Mouse (Mus musculus) hematopoietic stem cell, adult 5-6 weeks (primary cell): ENCODE measurements at regions not wholly inside any gene's neighbourhood (a gene's known extent, or its start where the extent isn't known, plus 50 kb on each side); places are given as distances from the start of the nearest gene placed in this dataset.
A peak's percentile ranks its signal among the peaks of the same experiment; 100 is the strongest.

ENCODE experiments used
- ATAC-seq, 2 experiments: fragments of 125-278 bp in 1 of 2; replicated peaks in 1 of 2; 2 replicates each; pipeline ENCODE4 v1.8.0; 2016 to 2017; ENCODE audit warnings: inconsistent platforms in 2 of 2, mild to moderate bottlenecking in 2 of 2, moderate number of reproducible peaks in 2 of 2, low read depth in 1 of 2, moderate TSS enrichment in 1 of 2; ENCODE audit not compliant: low FRiP score in 2 of 2, poor library complexity in 2 of 2, severe bottlenecking in 2 of 2, insufficient read depth in 1 of 2, low TSS enrichment in 1 of 2

DNA sequence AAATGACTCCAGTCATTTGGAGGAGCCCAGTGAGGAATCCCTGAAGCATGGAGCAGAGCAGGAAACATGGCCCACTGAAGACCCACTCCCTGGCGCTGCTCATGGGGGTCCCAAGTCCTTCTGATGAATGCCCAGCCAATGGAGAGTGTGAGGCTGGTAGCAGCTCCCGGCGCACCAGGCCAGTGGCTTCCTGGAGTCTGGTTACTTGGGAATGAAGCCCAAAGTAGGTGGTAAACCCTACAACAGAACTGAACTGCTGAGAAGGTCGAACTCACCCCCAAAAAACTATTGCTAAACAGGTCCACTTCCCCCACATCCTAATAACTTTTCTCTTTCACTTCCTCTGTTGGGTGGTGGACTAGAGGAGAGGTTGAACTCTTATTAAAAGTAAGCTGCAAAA is 183.3 kb upstream of the Pde3a start:
- no peak for ATAC-seq

DNA sequence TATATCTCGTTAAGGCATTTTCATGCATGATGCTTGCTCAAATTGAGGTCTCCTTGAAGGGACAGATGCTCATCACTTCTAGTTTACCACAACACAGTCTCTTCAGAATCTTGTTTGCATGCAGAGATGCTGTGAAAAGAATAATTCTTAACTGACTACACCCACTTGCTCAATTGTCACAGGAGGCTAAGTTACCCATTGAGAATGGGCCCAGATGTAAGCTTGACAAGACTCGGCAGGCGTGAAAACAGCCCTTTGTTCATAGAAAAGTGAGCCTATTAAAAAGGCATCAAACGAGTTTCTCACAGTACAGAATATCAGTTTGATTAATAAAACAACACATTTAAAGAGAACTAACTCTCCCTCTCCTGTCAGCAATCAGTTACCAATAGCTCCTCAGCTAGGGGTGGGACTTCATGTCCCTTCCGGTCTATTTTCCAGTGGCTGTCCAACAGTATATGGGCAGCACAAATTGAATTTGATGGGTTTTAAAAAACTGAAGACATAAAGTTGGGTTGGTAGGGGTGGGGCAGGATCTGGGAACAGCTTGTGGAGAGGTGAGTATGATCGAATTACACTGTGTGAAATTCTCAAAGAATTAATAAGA is 180.1 kb upstream of the Pde3a start:
- no peak for ATAC-seq

DNA sequence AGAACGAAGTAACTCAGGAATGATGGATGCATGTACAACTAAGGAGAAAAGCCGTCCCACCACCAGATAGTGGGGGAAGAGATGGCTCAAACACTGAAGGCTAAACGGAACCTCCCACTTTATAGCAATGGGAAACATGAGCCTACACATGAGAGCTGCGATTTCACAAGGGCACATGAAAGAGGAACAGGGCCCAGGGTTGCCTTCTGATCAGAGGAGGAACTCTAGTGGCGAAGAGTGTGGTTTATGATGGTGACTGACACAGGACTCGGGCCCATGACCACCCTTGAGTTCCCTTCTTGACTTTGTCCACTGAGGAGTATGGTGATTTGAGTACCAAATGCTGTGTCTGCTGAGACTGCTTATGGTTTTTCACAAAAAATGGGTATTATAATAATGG is 179.2 kb upstream of the Pde3a start:
- ATAC-seq = peak; percentile 91 to 94

DNA sequence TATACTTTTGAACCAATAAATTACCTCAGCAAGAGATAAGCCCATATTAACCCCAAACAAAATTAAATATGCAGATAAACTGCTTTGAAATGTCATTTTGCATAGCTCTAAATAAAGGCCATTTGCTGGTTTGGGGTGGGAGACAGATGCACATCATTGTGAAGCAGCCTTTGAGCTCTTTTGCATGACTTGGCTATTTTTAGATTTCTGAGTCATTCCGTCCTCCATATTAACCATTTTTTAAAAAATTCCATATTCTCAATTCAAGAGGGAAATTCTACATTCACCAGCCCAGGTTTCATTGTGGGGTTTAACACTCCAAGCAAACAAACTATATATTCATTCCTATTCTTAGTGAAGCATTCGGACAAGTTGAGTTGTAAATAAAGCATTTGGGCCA is 177.6 kb upstream of the Pde3a start:
- no peak for ATAC-seq

DNA sequence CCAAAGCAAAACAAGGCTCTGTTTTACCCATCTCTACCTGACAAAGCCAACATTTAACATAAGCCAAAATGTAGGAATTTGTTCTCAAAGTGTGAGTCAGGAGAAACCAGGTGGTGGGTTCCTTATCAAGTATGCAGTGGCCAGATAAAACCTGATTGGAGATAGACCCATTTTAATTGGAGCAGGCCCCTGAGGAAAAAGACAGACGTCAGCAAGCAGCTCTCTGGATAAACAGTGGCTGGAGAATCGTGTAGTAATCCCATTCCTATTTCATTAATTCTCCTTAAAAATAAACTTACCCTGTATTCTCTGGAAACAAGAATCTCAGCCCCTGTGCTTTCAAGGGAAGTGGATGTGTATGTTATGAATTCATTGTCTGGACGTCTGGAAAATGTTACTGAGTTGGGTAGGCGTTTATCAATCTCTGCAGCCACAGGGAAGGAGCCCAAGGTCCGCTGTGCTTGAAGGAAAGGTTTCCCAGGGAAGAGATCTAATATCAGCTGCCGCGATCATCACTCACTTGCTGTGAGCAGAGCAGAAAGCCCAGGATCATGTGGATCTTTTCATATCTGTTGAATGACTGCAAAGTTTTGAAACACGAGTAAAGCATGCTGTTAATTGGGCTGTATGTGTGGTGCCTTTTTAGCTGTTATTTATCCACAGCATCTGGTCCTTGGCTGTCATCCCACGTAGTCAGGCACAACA is 157.8 kb upstream of the Pde3a start:
- no peak for ATAC-seq

DNA sequence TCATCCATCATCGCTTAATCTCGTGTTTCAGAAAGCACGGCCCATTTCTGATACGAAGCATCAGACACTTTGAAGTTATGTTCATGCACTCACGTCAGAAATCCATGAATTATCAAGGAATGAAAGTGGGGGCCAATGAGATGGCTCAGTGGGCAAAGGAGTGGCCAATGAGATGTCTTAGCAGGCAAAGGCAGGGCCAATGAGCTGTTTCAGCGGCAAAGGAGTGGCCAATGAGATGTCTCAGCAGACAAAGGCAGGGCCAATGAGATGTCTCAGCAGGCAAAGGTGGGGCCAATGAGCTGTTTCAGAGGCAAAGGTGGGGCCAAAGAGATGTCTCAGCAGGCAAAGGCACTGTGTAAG is 157.3 kb upstream of the Pde3a start:
- ATAC-seq = no peak

DNA sequence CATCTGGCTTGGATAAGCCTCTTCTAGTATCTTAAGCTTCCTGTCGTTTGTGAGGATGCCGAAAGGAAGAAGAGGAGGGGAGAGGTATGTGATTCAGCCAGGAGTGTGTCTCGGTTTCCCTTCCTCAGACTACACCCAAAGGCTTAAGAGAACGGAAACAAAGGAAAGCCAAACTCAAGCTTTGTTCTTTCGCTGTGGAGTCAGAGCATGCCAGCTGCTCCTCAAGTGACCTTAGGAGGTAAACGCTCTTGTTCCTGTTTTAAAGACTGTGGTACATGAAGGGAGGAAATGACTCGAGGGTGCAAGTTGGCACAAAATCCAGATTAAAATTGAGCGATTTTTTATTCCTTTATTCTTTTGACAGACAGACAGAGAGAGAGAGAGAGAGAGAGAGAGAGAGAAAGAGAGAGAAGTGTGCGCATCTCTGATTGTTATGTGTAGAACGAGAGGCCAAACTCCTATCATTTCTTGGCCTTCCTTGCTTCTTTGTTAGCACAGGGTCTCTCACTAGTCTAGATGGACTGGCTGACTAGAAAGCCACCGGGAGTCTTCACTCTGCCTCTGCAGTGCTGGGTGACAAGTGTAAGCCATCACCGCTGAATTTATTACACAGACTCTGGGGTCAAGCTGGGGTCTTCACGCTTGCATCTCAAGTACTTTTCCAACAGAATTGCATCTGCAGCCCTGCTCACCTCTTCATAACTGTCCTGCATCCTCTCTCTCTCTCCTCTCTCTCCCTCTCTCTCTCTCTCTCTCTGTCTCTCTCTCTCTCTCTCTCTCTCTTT is 151.5 kb upstream of the Pde3a start:
- ATAC-seq = peak; percentile 94 to 96

DNA sequence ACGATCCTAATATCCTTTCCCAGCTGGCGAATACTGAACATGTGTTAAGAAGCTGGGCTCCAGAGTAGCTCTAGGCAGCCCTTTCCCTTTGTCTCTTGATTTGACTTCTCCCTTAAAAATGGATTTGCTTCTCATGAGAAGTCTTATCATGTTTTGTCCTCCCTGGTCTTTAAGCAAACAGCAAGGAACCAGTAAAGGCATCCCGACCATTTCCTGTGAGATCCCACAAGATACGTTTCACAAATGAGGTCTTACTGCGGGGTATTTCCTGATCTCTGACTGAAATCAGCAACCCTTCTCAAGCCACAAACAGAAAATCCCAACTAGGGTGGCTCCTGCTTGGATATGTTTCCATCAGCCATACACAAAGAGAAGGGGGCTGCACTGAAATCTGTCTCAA is 130.8 kb upstream of the Pde3a start:
- ATAC-seq = no peak; a peak in 1 of 4 replicates

DNA sequence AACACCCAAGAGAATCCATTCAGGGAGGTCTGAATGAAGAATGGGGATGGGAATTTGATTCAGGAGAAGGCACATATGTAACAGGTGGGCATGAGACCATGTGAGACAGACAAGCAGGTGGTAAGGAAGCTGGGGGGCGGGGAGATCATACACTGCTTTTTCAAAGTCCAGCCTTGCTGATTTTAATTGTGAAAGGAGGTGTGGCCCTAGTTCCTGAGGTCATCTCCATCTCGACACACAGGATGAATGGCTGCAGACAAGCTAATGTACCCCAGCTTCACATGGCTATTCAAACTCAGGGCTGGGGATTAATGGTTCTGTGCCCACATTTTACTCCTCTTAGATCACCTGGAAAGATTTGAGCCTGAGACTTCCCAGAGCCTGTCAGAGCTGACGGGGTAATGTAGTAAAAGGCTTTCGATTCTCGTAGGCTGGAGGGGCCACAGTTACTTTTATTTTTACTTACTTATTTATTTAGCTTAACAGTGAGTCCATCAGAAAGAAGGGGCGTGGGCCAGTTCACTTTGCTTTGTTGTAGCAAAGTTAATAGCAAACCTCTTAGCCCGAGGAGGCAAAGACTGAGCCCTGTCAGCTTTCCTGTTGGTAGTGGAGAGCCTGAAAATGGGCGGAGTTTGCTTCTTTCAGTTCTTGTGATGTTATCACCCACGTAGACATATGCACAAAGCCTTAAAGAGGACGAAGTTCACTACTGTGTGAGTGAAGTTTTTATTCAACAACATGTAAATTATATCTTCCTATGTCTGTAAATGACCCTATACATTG is 122.3 kb upstream of the Pde3a start:
- ATAC-seq = no peak

DNA sequence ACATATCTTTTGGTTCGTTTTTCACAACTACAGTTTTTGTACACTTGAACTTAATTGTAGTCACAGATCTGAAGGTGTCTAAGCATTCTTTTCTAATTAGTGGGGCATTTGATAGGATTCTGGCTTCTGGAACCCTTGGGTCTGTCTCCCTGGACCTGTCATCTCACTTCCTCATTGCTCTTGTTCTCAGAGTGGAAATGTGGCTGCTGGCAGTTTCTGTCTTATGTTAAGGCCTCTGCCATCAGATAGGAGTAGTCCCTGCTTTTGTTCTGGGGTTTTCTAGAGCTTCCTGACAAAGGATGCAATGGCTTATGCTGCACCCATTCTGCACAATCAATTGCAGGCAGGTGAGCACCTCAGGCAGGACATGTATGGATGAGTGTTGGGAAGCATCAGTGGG is 119.5 kb upstream of the Pde3a start:
- ATAC-seq = 0 out of 4 replicates have a peak, but pooled peaks of 1 of the 2 experiments have one; percentile 22

DNA sequence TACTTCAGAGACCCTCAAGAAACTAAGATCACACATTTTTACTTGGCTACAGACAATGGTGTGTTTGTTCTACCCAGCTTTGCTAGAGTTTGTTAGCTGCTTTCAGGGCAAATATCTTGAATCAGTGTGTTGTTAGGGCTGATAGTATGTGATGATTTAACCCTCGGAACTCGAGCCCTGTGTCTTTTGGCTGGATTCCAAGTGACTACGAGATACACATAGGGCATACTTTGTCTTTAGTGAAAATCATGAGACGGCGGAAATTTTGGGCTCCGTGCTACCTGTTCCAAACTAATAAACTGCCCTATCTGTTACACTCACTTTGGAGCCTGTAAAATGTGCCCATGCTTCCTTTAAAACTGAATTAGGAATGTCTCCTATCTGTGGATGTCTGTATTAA is 114.9 kb upstream of the Pde3a start:
- ATAC-seq = no peak

DNA sequence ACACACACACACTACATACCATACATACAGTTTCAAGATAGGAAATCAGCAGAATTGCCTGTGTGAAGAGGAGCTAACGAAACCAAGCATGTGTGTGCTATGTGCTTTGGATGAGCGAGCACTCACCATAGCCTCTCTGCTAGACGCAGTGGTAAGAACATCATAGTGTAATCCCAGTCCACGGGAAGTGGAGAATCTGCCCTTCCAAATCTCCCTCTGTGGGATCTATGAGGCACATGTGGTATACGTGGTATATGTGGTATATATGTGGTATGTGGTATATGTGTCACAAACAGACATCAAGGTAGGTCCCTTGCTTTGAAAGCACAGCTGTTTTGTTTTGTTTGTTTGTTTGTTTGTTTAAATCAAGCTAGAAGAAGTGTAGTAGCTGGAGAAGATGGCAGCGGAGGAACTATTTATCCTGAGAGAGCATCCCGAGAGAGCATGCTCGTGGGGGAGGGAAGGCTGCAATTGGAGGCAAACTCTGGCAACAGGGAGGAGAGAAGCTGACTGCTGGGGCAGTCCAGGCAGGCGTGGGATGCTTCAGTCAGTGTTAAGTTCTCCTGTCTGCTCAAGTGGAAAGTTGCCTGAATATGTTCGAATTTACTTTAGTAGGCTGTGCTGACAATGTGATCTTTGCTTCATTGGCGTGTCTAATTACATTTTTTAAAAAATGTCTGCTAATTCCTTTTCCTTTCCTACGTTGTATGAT is 112.2 kb upstream of the Pde3a start:
- ATAC-seq = no peak

DNA sequence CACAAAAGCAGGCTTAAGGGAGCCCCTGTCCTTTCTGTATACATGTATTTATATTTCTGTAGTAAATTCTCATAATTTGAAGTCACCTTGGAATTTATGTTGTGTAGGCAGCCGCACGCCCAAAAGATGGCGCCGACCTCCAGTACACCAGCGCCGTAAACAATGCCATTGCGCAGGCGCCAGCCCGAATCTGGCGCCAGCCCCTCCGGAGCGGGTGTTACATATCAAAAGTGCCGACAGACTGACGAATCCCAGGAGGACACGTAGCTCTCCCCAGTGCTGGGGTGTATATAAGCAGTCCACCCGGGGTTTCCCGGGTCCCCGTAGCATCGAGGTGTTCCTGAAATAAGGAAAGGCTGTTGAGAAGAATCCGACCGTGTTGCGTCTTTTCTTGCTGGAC is 108.1 kb upstream of the Pde3a start:
- no peak for ATAC-seq

DNA sequence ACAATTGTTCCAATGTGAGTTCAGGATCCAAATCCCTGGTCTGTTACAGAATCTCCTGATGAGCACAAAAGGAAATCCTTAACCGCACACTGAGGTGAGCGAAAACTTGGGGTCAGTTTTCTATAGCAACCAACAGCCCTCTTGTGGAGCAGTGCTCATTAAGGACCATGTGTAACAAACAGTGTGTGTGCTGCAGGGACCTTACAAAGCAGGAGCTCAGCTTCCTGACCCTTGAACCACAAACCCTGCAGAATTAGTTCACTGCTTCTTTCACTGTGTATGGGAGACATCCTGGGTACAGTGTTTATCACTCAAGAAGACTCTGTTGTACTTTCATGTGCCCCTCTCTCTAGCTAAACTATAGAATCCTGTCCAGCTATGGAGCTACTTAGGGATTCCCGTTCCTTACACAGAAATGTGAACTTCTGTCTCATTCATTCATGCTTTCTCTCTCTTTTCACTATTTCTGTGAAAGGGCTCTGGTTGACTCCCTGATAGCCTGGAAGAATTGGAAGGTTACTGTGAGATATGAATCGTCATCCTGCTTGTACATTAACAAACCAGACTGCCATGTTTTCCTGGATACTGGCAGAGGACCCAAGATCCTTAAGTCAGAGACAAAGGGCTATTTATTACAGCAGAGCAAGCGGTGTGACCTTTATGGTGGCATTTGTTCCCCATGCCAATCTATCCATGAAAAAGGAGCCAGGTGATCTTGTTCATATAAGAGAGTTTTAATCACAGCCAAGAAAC is 100.5 kb upstream of the Pde3a start:
- ATAC-seq = no peak

DNA sequence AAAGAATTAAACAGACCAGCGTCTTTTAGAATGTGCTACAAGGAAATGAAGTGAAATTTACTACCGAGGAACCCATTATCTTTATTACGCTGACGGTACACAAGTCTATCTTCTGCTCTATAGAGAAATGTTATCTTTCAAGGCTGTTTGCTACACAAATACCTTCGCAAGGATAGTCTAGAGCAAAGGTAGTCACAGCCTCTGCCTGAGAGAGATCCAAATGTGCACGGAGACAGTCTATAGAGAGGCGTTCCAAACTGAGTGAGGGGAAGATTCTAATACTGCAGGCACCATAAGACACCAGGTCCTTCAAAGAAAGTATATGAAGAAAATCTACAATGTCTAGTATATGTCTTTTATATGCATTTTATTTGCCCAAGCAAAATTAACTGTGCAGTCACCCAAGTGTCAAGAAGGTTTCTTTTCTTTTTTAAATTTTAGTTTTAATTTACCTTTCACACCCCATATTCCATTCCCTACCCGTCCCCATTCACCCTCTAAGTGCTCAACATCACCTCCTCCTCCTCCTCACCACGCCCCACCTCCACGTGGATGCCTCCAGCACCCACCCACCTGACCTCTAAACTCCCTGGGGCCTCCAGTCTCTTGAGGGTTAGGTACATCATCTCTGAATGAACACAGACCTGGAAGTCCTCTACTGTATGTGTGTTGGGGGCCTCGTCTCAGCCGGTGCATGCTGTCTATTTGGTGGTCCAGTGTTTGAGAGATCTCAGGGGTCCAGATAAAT is 99.7 kb upstream of the Pde3a start:
- ATAC-seq = no peak

DNA sequence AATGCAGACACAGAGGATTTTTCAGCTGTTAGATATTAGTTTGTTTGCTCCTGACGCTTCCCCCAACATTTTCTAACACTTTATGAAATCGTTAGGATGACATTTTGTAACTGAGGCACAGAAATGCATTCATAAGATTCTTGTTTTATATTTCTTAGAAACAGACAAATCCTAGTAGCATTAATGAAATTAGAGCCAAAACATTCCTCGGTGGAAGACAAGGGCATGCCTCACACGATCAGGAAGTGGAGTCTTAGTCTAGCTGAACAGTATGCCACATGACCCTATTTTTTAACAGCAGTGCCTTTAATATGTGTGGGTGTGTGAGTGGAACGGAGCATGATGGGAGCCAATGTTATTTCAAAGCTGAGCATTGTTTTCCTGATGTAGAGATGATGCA is 89.7 kb upstream of the Pde3a start:
- no peak for ATAC-seq
